Mouse (Mus musculus): Measurements from ENCODE around the gene Pard3b.

GRCm38 (mm10) chr1:62235121-62235520 is 596.5 kb downstream of the Pard3b start:
- TF ChIP-seq POLR2A (IDR thresholded peaks at IDR 0.05; ENCODE audit: low read depth, low read length) (no peak), CTCF (IDR thresholded peaks at IDR 0.05; ENCODE audit: extremely low read depth, insufficient read depth, insufficient read length, insufficient replicate concordance) (no peak)

Data from spleen, adult 2 months (tissue).